Mouse (Mus musculus) testis, postnatal 10 days (tissue): ENCODE data around the gene Gm10160.
"Not testable (repeated sequence)": the region's sequence is repeated elsewhere in the genome, so short reads cannot be mapped to it uniquely, and the experiment has no call there.

Source experiments
- DNase-seq: peaks from one replicate; pipeline ENCODE4 v3.0.0; 2021; ENCODE audit warnings: low spot score

Gm10160 gene

GRCm38 (mm10) chr7:81858236-81858635 lies 2.6 kb upstream of the Gm10160 start:
- DNase-seq = no peak

GRCm38 (mm10) chr7:81856221-81856620 lies 627 bp upstream of the Gm10160 start:
- DNase-seq = no peak

DNA sequence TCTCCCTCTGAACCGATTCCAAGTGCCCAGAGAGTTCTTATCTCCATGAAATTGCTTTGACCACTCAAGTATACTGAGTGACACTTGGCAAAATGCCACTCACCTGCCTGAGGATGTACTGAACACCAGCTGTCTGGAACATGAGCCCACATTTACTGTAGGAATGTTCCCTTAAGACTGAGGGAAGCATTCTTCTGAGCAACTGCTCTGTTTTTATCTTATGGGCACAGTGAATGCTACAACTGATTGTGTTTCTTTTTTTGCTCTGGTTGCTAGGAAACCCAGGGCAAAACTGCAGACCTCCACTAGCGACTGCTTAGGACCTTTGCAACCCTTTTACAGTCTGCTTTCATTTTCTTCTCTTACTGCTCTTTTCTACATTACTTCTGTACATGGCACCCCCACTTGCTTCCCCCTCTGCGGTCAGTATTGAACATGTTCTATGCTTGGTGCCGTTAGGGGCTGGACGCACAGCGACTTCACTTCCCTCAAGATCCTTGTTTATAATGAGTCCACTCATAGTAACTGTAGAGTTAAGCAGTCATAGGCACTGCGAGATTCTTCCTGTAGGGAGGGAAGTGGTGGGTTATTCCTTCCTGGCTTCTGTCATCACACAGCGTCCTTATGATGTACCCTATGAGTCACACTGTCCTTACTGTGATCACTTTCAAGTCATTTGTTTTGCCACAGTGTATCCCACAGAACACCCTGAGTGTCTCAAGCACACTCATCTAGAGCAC lies 856 bp downstream of the Gm10160 start:
- DNase-seq = no peak

DNA sequence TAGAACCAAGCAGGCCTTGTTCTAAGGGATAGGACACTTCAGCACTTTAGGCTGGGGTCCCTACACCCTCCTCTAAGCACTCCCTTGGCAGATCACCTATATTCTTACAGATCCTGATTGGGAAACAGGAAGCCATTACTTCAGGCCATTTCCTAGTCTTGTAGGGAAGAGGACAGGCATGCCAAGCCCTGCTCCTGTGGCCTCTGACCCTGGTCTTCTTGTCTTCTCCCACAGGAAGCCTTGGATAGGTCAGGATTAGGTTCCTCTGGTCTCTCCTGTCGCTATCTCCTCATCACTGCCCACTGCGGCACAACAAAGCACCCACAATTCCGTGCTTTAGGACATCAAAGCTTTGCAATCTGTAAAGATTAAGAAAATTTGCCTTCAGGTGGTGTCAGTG lies 3.9 kb downstream of the Gm10160 start:
- DNase-seq = no peak

DNA sequence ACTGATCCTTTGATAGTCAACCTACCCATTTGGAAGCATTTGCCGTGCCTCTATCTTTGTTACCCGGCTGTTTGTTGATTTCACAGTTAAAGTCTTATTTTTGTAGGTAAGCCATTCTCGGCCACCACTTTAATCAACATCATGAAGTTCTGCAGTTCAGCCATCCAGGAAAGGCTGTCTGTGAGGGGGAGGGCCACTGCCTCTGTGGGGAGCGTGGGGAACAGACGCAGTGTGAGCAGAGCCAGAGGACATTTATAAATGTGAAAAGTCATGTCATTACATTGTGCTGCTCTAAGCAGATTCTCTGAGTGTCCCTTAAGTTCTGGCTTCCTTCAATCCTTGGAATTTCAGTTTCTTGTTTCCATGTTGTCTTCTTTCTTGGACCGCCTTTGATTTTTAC lies 5.4 kb downstream of the Gm10160 start:
- no peak for DNase-seq

DNA sequence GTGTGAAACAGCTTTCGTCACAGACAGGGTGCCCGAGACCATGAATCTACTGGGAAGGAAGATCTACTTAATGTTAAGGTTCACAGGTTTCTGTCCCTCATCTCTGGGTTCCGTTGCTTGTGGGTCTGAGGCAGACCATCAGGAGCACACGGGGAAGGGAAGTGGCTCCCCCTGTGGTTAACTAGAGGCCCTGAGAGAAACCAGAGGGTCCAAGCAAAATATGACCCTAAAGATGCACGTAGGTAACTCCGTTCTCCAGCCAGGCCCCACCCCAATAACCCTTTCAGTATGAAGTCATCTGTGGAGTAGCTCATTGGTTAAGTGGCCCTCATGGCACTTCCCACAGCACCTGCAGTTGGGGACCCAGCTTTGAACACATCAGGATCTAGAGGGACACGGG lies 6.0 kb downstream of the Gm10160 start:
- no peak for DNase-seq

DNA sequence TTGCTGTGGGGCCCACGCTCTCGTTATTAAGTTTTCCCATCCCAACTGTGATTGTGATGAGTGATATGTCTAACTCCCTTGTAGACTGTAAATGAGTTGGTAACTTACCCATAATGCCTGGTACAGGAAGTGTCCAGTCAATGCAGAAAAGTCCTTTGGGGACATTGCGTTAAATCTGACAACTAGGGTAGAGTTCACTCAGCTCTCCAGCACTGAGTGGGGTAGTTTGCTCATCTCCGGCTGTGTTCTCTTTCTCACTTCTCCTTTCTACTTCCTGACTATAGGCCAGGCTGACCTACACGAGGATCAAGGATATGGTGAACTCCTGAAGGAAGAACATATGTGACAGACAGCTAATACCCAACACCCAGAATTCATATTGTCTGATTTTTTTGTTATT lies 6.4 kb downstream of the Gm10160 start:
- DNase-seq = no peak

- no peak for DNase-seq
Measured at GRCm38 (mm10) chr7:81847777-81848176, 7.8 kb downstream of the Gm10160 start.

GRCm38 (mm10) chr7:81847010-81847409 lies 8.6 kb downstream of the Gm10160 start:
- no peak for DNase-seq

- DNase-seq = no peak
Measured at GRCm38 (mm10) chr7:81846008-81846407, 9.6 kb downstream of the Gm10160 start.

DNA sequence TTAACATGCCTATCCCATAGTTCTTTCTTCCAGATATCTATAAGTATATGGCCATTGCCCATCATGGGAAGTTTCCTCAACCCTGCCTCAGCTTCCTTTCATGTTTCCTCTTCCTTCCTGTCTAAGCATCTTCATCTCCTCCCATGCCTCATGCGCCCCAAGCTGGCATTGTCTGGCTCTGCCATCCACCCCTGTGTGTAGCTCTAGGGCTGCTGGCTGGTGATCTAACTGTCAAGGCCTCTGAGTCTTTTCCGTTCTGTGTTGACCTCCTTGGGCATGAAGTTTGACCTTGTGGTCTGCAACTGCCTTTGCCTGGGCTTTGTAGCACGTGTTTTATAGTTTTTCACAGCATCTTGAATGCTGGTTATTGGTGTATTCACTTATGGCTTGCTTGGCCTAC lies 10.3 kb downstream of the Gm10160 start:
- peak; percentile 37 for DNase-seq

DNA sequence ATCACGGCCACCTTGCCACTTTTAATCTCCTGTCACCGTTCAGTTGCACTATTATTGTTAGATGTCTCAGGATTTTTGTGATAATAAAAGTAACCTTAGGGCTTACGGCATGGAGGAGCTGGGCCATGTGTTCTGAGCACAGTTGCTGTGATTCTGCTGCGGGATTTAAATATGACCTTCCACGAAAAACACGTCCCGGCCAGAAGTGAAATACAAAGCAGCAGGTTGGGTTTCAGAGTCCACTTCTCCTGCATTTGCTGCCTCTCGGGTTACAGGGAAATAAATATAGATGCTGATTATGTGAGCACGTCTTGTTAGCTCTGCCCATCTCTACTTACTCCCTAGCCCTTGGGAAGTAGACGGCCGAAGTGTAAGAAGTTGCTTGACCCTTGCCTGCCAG lies 10.8 kb downstream of the Gm10160 start:
- DNase-seq = peak; percentile 19

DNA sequence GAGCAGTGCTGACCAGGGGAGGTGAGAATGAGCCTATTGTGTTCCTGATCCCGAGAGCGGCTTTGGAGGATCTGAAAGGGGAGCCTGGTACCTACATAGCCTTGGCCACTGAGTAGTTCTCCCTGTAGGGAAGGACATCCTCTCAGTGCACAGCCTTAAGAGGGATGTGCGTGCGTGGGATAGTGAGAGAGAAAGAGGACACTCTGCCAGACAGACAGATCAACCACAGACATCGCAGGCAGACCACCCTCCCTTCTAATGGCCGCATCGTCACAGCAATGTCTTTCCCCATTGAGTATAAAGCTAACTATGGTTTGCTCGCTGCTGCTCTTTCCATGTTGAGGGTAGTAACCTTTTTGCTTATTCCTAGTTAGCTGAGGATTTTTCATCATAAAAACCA lies 11.7 kb downstream of the Gm10160 start:
- peak; percentile 33 for DNase-seq

DNA sequence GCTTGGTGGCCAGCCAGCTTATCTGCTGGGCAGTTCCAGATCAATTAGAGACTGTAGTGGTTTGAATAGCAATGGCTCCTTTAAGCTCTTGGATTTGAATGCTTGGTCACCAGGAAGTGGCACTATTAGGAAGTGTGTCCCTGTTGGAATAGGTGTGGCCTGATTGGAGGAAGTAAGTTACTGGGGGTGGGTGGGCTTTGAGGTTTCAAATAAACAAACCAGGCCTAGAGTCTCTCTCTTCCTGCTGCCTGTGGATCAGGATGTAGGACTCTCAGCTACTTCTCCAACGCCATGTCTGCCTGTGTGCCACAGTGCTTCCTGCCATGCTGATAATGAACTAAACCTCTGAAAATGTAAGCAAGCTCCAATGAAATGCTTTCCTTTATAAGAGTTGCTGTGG lies 12.6 kb downstream of the Gm10160 start:
- no peak for DNase-seq

DNA sequence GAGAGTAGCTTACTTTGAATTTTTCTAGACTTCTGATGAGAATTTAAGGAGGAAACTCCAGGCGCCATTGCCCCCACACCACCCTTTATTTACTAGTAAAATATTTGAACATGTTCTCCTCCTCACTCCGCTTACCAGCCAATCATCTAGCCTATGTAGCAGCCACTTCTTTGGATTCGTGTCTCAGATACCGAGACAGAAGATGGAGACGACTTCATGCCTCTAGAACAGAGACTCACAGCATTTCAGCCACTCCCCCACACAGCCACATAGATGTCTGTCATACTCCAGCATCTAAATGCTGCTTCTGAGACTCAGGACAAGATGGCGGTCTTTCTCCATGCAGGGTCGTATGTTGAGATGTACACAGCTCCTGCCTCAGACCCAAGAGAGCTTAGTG lies 13.5 kb downstream of the Gm10160 start:
- peak; percentile 12 for DNase-seq

DNA sequence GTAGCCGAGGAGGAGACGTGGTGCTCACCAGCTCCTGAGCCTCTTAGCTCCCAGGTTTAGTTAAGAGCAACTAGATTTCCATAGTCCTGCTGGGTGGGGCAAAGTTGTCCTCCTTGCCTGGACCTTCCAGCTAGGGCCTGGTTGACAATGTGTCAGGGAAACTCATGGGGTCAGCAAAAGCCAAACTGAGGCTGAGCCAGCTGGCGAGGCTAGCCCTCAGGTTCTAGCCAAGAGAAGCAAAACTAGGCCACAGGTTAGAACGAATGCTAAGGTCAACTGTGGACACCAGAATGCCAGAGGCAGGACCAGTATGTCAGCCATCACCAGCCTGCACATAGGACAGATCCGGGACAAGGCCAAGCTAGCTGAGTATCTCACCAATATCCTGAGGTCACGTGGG lies 14.2 kb downstream of the Gm10160 start:
- peak; percentile 38 for DNase-seq

- DNase-seq = peak; percentile 14
Measured at GRCm38 (mm10) chr7:81840661-81841181, 14.9 kb downstream of the Gm10160 start.

DNA sequence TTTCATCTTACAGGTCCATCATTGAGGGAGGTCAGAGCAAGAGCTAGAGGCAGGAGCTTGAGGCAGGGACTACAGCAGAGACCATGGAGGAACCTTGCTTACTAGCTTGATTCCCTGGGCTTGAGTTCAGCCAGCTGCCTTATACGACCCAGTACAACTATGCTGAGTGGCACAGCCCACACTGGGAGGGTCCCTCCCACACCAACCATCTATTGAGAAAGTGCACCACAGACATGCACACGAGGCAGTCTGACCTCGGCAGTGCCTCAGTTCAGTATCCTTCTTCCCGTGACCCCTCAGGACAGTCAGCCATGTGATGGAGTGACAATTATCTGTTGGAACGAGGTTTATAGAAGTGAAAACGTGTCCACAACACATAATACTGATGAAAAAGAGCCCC lies 15.8 kb downstream of the Gm10160 start:
- peak; percentile 36 for DNase-seq

DNA sequence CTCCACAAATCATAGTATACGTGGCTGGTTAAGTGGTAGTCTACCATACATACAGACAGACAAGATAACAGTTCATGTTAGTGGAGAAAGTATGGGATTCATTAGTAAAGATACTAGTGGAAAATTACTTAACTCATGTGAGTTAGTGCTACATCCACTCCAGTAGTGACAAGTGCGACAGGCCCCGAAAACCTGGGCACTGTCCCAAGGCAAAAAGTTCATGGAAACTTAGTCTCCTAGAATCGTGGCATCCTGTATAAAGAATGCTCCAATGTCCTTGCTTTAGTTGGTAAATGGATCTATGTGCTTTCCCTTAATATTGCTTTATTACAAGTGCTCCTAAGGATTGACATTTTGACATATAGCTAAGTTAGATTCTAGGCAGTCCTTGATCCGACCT lies 17.8 kb downstream of the Gm10160 start:
- DNase-seq = not testable (repeated sequence)

GRCm38 (mm10) chr7:81835430-81835829 lies 20.2 kb downstream of the Gm10160 start:
- DNase-seq = no peak

DNA sequence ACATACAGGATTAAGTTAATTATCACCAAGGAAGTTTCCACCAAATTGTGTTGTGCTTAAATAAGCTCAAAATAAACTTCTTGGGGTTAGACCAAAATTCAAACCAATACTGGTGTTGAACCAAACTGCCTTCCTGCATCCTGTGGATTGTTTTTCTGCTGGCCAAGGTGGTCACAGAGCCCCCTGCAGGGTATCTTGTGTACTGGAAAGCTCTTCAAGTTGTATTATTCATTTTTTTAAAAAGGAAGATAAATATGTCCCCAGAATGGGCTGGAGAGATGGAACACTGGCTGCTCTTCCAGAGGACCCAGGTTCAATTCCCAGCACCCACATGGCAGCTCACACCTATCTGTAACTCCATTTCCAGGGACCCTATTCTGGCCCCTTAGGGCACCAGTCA lies 20.7 kb downstream of the Gm10160 start:
- no peak for DNase-seq

DNA sequence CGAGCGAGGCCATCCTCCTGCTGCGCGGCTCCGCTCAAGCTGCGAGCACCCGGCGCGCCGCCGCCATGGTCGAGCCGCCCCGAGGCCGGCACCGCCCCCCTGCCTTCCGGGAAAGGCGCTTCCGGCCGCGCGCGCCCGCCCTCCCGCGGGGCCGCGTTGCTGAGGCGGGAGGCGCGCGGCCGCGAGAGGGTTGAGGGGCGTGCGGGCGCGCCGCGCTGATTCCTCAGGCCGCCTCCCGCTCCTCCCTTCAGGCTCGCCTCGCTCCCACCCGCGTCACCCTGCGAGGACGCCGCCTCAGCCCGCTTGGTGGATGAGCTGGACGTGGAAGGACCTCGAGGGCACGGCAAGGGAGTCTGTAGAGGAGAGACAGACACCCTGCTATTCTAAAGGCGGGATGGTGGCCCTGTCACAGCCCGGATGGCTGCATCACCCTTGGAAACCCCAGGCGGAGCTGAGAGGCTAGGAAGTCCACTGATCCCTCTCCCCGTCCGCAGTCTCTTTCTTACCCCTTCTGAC lies 26.2 kb downstream of the Gm10160 start, which contains the start of gene Btbd1:
Btbd1 (minus strand) TSS at position 53 of the 516 bp plus-strand sequence.
- DNase-seq = peak; percentile 94

DNA sequence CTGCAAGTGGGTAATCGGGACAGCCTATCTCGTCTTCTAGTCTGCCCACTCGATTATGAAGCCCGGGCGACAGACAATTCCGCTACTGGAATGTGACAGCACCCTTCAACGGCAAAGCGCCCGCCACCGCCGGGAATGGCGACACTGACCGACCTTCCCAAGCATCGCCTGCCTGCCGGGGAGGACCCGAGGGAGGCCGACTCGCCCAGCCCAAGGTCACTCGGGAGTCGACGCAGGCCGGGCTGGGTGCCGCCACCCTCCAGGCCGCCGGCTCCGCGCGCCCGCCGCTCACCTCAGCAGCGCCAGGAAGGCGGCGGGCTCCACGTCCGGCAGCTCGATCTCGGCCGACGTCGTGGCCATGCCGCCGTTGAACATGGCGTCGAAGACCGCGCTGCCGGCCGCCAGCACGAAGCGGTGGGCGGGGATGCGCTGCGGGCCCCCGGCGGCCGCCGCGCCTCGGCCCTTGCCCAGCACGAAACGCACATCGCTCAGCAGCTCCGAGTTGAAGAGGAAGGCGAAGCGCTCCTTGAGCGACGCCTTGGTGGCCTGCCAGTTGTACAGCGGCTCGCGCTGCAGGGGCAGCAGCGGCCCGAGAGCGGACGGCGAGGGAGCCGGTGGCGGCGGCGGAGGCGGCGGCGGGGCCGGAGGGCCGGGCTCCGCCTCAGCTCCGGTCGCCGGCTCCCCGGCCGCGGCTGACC lies 26.8 kb downstream of the Gm10160 start:
- DNase-seq = peak; percentile 73
